9 mouse cellular contexts compared by ENCODE assay signal in genomic region chr7:73422223-73423113, GRCm38 (mm10). TPM values are rescaled to one million over a fixed set of nuclear protein-coding genes. Genes with fewer than 3 reads are reported as not detected.
DNase-seq lines count a peak whose midpoint lies in the region; TF ChIP-seq lines count a peak whose summit lies in the region.
"Had no signal": no experiment of that assay in that cellular context is flagged by ENCODE, and none has a peak within 500 bp of the region (broad histone marks: within the 10 kb centered on the region; RNA-seq: fewer than 3 reads in every experiment).

No protein-coding gene starts in this region.

- no peak overlapping the region for H3K4me3 ChIP-seq in CH12.LX (replicated peaks in 1 of 3; ENCODE audit: low read depth in 2 of 3, low read length in 2 of 3, poor library complexity in 1 of 3)
- no peak overlapping the region for H3K4me3 ChIP-seq in lung, adult 2 months (replicated peaks; ENCODE audit: extremely low read depth, low read depth, low read length)
- H3K4me3 ChIP-seq: liver, embryonic 15.5 days had no signal

- no peaks in the 10 kb centered on the region for H3K9me3 ChIP-seq in CH12.LX (replicated peaks; ENCODE audit: low read length)
- H3K9me3 ChIP-seq: liver, embryonic 15.5 days had no signal

- H3K36me3 ChIP-seq in CH12.LX (replicated peaks in 1 of 2; ENCODE audit: control insufficient read depth in 1 of 2, insufficient read depth in 1 of 2, low read length in 1 of 2), result peaks cover 11 to 16% of the 10 kb centered on the region in 2 experiments

- peaks cover 3 to 17% of the 10 kb centered on the region in 2 experiments; a peak in 2 of 4 replicates for H3K4me1 ChIP-seq in CH12.LX (ENCODE audit: control insufficient read depth in 1 of 2, insufficient read depth in 2 of 2)
- H3K4me1 ChIP-seq in lung, adult 2 months (ENCODE audit: control insufficient read depth, insufficient read depth, low read length), result no peaks in the 10 kb centered on the region
- H3K4me1 ChIP-seq: liver, embryonic 15.5 days had no signal

- dilution Hi-C loops in CH12.LX (cut with MboI; ENCODE audit: extremely low pct_ligation_motif_present, extremely low pct_unique_long_range_greater_than_20kb, low sequenced_read_pairs), result no loop called here

- H3K9ac ChIP-seq in CH12.LX (ENCODE audit: insufficient read depth, low read depth), result no peak overlapping the region
- H3K9ac ChIP-seq: liver, embryonic 15.5 days had no signal

- peak; percentile 90 for TF ChIP-seq RAD21 in CH12.LX (IDR thresholded peaks at IDR 0.05; ENCODE audit: low read depth, low read length)

- TF ChIP-seq CTCF in CH12.LX (conservative IDR thresholded peaks at IDR 0.05 in 1 of 2, IDR thresholded peaks at IDR 0.05 in 1 of 2; ENCODE audit: low read depth in 2 of 2, low read length in 2 of 2), result peak; percentile 82 to 84
- TF ChIP-seq CTCF in lung, adult 2 months (IDR thresholded peaks at IDR 0.05; ENCODE audit: insufficient read depth, low read length), result peak; percentile 94

- in situ Hi-C loops in CH12.LX (cut with MboI; ENCODE audit: low pct_ligation_motif_present, low pct_unique_long_range_greater_than_20kb, low sequenced_read_pairs), result no loop called here

- TF ChIP-seq POLR2A in CH12.LX (IDR thresholded peaks at IDR 0.05; ENCODE audit: low read depth, low read length), result no peak
- no peak for TF ChIP-seq POLR2A in lung, adult 2 months (IDR thresholded peaks at IDR 0.05; ENCODE audit: borderline replicate concordance, extremely low read depth, low read depth, low read length)

- no peak overlapping the region for H3K27ac ChIP-seq in CH12.LX (ENCODE audit: insufficient read depth, low read depth)
- H3K27ac ChIP-seq: liver, embryonic 15.5 days had no signal

- peak; percentile 71 for DNase-seq in CH12.LX (ENCODE audit: extremely low read depth)
- DNase-seq in adrenal gland, adult 2 months, result peak; percentile 79
- DNase-seq in embryo, embryonic 11.5 days (ENCODE audit: low read depth, low spot score), result peak; percentile 69
- peak; percentile 64 to 75 for DNase-seq in gastrocnemius, postnatal 4 days (ENCODE audit: low spot score in 2 of 2)
- peak; percentile 80 to 86 for DNase-seq in kidney, postnatal 4 days
- peak; percentile 62 for DNase-seq in lung, adult 2 months
- DNase-seq in retina, adult 2 months (ENCODE audit: low read depth, low spot score), result peak; percentile 34
- peak; percentile 50 to 55 for DNase-seq in thymus, postnatal 36 days

- H3K4me2 ChIP-seq in CH12.LX (ENCODE audit: insufficient read depth, low read depth, poor library complexity, severe bottlenecking), result no peak overlapping the region
- H3K4me2 ChIP-seq: liver, embryonic 15.5 days had no signal

- WGBS in lung, adult 2 months, result 27% methylated on average over 12 of the region's 12 CpGs

- no peaks in the 10 kb centered on the region for H3K27me3 ChIP-seq in CH12.LX (replicated peaks)
- H3K27me3 ChIP-seq: liver, embryonic 15.5 days had no signal

- no peaks in the 10 kb centered on the region for H3K79me2 ChIP-seq in CH12.LX (replicated peaks; ENCODE audit: control insufficient read depth, extremely low read depth, insufficient read depth, poor library complexity, severe bottlenecking)

- no peak for TF ChIP-seq EP300 in CH12.LX (IDR thresholded peaks at IDR 0.05; ENCODE audit: low read length)

TF ChIP-seq in CH12.LX, 34 proteins besides CTCF, POLR2A, EP300 and RAD21:
- peak; percentile 94 for TF ChIP-seq ZNF384 (IDR thresholded peaks at IDR 0.05; ENCODE audit: low read depth, low read length)
- TF ChIP-seq JUN (IDR thresholded peaks at IDR 0.05; ENCODE audit: insufficient read depth, low read depth, low read length), result no peak
- TF ChIP-seq NELFE (IDR thresholded peaks at IDR 0.05; ENCODE audit: low read depth, low read length), result no peak
- TF ChIP-seq RCOR1 (conservative IDR thresholded peaks at IDR 0.05; ENCODE audit: low read depth, low read length), result no peak
- no peak for TF ChIP-seq BHLHE40 (IDR thresholded peaks at IDR 0.05; ENCODE audit: low read depth, low read length)
- no peak for TF ChIP-seq MAX (IDR thresholded peaks at IDR 0.05; ENCODE audit: low read length)
- no peak for TF ChIP-seq ZMIZ1 (IDR thresholded peaks at IDR 0.05; ENCODE audit: low read depth, low read length)
- peak; percentile 77 for TF ChIP-seq SMC3 (IDR thresholded peaks at IDR 0.05; ENCODE audit: low read depth, low read length)
- TF ChIP-seq E2F4 (IDR thresholded peaks at IDR 0.05; ENCODE audit: insufficient replicate concordance, low read depth, low read length), result no peak
- TF ChIP-seq POLR2AphosphoS2 (IDR thresholded peaks at IDR 0.05; ENCODE audit: low read depth, low read length), result no peak
- TF ChIP-seq SIN3A (IDR thresholded peaks at IDR 0.05; ENCODE audit: low read length), result no peak
- TF ChIP-seq ETS1 (conservative IDR thresholded peaks at IDR 0.05; ENCODE audit: low read depth, low read length), result no peak

RNA-seq across cellular contexts. Expression of gene Rgma, which starts 47.2 kb away (rescaled TPM):
- 0.04 TPM in 1 of 2 replicates, not detected in the other for total RNA-seq in CH12.LX (2012; rRNA removed)
- total RNA-seq in CH12.LX (2014; rRNA removed), result not detected in 2 replicates
- polyA plus RNA-seq in CH12.LX (2012; ENCODE audit: insufficient read length, low read depth), result 0.07 TPM in 1 of 2 replicates, not detected in the other
- 10 to 100 TPM in 1 of 2 experiments, 1 to 10 TPM in 1; 8.2 to 24.1 TPM for total RNA-seq in adrenal gland, adult 2 months (2021)
- 21.6 and 22.8 TPM in 2 replicates for polyA plus RNA-seq in adrenal gland, adult 2 months (2012; rRNA removed)
- total RNA-seq in gastrocnemius, postnatal 4 days (2021), result 10 to 100 TPM; 94.6 to 97.6 TPM
- 23.4 and 27.5 TPM in 2 replicates for polyA plus RNA-seq in lung, adult 2 months (2012; rRNA removed)

Comparison
In these comparisons a context has a peak if more than half of its experiments do, and no peak if none do; other contexts are left out.
1. RNA of gene Rgma, which starts 47.2 kb away (total RNA-seq): 94.6 to 97.6 TPM in gastrocnemius, postnatal 4 days and 8.2 to 24.1 TPM in adrenal gland, adult 2 months; 0.04 TPM in CH12.LX; every median in the first group is over 4 times any median in the second.
2. Peak in every context shown above with its lines, with median percentiles within 50 percentile points of each other: DNase-seq.